Mouse (Mus musculus): ENCODE data around the gene Ethe1. TPM values are rescaled to one million over a fixed set of nuclear protein-coding genes. Genes with fewer than 3 reads are reported as not detected.
"Not testable (repeated sequence)": the region's sequence is repeated elsewhere in the genome, so short reads cannot be mapped to it uniquely, and the experiment has no call there.

The Ethe1 gene
- total RNA-seq, 2 experiments from 2014 or later = 7.7 to 8.7 TPM

- DNase-seq (ENCODE audit: low spot score in 2 of 2) = no peak
These were observed 24.4 kb downstream of the Ethe1 start for GRCm38 (mm10) chr7:24611709-24612108.

DNA sequence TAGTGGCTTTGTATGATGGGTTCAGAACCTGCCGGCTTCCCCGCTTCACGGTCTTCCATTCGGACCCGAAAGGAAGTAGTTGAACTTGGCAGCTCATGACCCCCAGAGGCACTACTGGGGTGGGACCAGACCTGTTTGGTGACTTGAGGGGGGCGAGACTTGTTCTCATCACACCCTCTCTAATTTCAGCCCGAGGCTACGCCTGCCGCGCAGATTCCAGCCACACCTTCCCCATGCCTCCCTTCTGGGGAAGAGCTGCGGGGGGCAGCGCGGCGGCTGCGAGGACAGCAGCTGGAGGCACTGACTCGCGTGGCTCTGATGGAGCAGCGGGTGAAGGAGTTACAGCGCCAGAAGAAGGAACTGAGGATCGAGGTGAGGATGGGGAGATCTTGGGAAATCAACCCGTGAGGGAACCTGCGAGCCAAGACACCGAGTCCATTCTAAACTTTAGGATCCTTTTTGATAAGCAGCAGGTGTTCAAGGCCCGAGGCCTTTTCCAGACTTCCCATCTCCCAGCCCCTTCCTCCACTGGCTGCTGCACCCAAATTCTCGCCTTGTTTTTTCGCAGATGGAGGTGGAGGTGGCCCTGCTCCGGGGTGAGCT lies 25.1 kb downstream of the Ethe1 start:
- no peak for DNase-seq (ENCODE audit: low spot score in 2 of 2)

DNA sequence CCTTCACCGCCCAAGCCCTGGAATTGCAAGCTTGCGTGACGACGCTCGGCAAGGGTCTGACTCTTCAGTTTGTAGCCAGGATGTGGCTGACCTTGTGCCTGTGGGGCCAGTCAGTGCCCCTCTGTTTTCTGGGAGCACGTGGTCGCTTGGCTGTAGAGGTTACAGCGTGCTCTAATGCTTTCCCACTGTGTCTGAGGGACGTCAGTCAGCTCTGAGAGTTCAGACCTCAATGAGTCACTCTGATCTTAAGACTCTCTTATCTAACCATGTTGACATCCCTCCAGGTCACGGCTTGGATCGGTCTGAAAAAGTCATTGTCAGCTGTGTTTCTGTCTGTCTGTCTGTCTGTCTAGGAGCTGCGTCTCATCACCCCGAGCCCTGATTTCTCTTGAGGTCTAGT lies 27.5 kb downstream of the Ethe1 start:
- DNase-seq (ENCODE audit: low spot score in 2 of 2) = no peak

- no peak for DNase-seq (ENCODE audit: low spot score in 2 of 2)
These were observed 30.4 kb downstream of the Ethe1 start for GRCm38 (mm10) chr7:24617763-24618162.

GRCm38 (mm10) chr7:24618374-24618773 lies 31.0 kb downstream of the Ethe1 start:
- not testable (repeated sequence) for DNase-seq (ENCODE audit: low spot score in 2 of 2)

DNA sequence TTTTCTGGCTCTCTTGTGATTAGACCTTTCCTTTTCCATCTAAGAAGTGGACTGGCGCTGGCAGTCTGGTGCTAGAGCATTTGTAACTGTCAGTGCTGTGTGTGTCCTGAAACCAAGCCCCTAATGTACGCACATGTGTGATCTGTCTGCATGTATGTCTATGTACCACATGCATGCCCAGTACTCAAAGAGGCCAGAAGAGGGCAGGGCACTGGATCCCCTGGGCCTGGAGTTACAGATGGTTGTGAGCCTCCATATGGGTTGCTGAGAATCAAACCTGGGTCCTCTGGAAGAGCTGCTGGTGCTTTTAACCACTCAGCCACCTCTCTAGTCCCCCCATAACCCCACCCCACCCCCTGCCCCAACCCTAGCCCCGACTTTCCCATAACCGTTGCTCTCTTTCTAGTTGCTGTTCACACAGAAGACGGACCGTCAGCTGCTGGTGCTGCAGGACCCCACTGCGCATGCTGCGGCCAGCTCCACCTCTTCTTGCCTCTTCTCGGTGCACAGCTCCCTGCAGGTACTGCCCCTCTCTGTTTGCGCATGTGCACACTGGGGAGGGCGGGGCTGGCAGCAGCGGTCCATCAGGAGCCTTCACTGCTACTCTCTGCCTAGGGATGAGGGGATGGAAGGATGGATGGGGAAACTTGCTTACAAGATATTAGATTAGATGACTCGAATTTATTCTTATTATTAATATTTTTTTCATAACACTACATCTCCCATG lies 32.5 kb downstream of the Ethe1 start:
- no peak for DNase-seq (ENCODE audit: low spot score in 2 of 2)

GRCm38 (mm10) chr7:24621193-24621592 lies 33.9 kb downstream of the Ethe1 start:
- no peak for DNase-seq (ENCODE audit: low spot score in 2 of 2)

- DNase-seq (ENCODE audit: low spot score in 2 of 2) = no peak
These were observed 35.6 kb downstream of the Ethe1 start for GRCm38 (mm10) chr7:24622967-24623366.

GRCm38 (mm10) chr7:24628685-24629610 lies 41.6 kb downstream of the Ethe1 start:
- peak; percentile 32 to 71 for DNase-seq (ENCODE audit: low spot score in 2 of 2)

GRCm38 (mm10) chr7:24629672-24630071 lies 42.3 kb downstream of the Ethe1 start:
- no peak for DNase-seq (ENCODE audit: low spot score in 2 of 2)

DNA sequence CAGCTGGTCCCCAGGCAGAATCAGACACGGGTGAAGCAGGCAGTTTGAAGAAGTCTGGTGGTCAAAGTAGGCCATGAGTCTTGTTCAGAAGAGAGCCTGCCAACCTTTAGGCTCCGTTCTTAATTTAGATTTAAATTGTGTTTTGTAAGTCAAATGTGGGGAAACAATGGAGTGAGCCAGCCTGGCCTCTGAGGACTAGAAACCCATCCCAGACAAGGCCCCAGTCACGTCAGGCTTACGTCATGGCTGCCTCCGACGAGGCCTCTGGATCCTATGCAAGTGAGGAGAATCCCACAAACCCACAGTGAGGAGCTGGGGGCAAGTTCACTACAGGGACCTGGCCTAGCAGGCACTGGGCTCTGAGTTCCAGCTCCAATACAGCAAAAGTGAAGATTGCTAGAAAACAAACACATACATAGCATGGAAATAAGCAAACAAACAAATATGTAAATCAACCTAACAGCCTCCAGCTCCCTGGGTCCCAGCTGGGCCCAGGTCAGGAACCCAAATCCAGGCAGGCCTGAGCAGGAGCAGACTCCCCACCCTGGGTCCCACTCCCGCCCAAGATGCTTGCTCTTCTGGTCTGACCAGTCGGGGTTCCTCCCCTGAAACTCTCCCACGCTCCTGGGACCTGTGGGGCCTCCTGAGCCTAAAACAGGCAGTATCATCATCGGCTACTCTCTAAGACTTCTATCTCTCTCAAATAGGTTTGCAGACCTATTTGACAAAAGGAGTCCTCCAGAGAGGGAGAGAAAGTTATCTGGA lies 43.0 kb downstream of the Ethe1 start:
- no peak for DNase-seq (ENCODE audit: low spot score in 2 of 2)

GRCm38 (mm10) chr7:24636264-24636663 lies 48.9 kb downstream of the Ethe1 start, which contains the start of gene Lypd3:
Gene Lypd3, plus strand, starts transcription at chr7:24636550.
- DNase-seq (ENCODE audit: low spot score in 2 of 2) = no peak

DNA sequence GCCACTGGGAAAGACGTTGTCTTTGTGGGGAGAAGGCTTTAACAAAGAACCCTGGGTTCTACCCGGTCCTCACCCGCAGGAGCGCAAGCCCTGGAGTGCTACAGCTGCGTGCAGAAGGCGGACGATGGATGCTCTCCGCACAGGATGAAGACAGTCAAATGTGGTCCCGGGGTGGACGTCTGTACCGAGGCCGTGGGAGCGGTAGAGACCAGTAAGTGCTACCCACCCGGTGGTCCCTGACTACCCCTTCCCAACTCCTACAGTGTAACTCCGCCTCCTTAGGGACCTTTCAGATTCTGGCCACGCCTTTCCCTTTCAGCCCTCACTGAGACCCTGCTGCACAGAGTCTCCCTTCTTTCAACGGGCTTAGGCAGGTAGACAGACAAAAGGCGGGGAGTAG lies 49.7 kb downstream of the Ethe1 start:
- no peak for DNase-seq (ENCODE audit: low spot score in 2 of 2)

- DNase-seq (ENCODE audit: low spot score in 2 of 2) = no peak
These were observed 50.9 kb downstream of the Ethe1 start for GRCm38 (mm10) chr7:24638026-24638856.

DNA sequence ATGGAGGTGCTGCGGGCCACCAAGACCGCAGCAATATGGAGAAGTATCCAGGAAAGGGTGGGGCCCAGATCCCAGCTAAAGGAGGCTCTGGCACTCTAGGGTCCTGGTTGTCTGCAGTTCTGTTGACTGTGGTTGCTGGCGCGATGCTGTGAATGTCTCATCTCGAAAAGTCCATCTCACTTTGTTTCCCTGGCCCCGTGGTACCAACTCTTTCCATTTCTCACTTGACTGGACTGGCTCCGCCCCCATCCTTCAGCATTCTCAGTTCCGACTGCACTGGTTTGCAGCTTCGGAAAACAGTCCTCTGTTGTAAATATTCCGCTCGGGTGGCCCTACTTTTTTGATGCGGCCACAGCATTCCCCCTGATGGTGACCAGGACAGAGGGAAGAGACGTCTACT lies 53.1 kb downstream of the Ethe1 start:
- no peak for DNase-seq (ENCODE audit: low spot score in 2 of 2)

- peak; percentile 61 to 63 for DNase-seq (ENCODE audit: low spot score in 2 of 2)
These were observed 55.1 kb downstream of the Ethe1 start for GRCm38 (mm10) chr7:24642491-24642890.

DNA sequence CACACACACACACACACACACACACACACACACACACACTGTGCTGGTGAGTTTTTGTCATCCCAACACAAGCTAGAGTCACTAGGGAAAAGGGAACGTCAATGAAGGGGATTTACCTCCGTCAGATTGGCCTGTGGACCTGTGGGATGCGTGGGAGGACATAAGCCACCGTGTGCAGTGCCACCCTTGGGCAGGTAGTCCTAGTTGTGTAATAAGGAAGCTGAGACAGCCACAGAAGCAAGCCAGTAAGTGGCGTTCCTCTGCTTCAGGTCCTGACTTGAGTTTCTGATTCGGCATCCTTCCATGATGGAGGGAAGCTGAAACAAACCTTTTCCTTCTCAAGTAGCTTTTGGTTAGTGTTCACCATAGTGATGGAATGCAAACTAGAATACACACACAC lies 57.1 kb downstream of the Ethe1 start:
- no peak for DNase-seq (ENCODE audit: low spot score in 2 of 2)

GRCm38 (mm10) chr7:24644996-24645395 lies 57.7 kb downstream of the Ethe1 start:
- DNase-seq (ENCODE audit: low spot score in 2 of 2) = no peak

DNA sequence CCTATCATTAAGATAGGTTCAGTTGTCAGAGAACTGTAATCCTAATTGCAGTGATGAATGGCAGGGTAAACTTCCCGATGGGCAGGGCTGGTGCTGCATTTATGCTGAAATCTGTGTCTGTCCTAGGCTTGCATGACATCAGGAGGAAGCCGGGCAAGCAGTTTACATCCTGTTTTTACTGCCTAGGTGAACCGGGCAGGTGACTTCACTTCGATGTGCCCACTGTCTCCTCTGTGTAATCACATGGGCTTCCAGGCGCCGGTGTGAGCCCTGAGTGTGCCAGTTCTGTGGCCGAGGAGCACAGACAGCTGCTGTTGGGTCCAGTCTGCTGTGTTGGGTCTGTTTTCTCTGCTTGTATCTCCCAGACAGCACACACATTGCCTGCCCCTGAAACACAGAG lies 59.1 kb downstream of the Ethe1 start:
- no peak for DNase-seq (ENCODE audit: low spot score in 2 of 2)

DNA sequence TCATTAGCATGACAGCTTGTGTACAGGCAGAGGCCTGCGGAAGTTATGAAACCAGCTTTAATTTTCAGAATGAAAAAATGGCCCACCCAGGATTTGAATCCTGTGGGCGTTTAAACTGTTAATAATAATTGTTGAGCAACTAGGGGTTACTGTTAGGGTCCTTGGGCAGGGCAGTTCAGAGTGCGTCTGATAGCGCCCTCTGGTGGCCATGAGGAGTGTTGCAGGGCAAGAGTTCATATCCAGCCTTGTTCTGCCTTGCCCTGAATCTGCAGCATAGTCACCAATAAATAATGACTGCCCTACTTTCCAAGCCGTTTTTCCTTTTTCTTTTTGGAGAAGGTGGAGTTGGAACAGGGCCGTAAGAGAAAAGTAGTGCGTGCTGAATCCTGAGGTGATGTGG lies 66.3 kb downstream of the Ethe1 start:
- peak; percentile 50 to 67 for DNase-seq (ENCODE audit: low spot score in 2 of 2)

Data from layer of hippocampus, postnatal 10 days (tissue).